ENCODE assay signal across 9 mouse cellular contexts in the genomic region with DNA sequence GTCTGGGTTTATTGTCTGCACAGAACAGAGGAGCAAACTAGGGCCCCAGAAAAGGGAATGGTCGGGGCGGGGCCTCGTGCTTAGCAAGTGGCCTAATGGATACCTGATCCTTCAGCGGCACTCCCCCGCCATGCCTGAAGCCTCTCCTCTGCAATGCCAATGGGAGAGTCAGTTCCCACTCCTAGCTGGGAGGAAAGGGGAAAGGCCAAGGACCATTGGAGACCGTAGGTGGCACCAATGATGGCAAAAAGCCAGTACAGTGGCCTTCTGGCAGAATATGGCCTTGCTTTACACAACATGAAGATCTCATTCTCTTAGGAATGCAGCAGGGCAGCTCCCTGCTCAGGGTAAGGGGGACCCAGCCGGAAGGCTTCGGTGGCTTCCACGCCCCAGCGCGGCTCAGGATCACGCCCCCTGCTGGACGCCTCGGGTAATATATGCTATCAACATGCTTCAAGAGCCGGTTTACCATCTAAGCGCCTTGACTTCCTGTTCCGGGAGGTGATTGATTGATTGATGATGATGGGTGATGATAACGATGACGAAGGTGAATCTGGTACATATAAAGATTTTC. TPM values are rescaled to one million over a fixed set of nuclear protein-coding genes. Genes with fewer than 3 reads are reported as not detected.
A peak's percentile ranks its signal among the peaks of the same experiment; 100 is the strongest.
DNase-seq lines count a peak whose midpoint lies in the region.
"Had no signal": no experiment of that assay in that cellular context is flagged by ENCODE, and none has a peak within 500 bp of the region (broad histone marks: within the 10 kb centered on the region; RNA-seq: fewer than 3 reads in every experiment).

No protein-coding gene starts in this region.

- DNase-seq in layer of hippocampus, postnatal 10 days (ENCODE audit: low spot score in 2 of 2): peak; percentile 24 to 25
- DNase-seq in layer of hippocampus, postnatal 36 days: no peak
- peak; percentile 39 for DNase-seq in MEL-GATA-1-ER (ENCODE audit: extremely low read depth, low read depth)
- peak; percentile 82 for DNase-seq in embryo, embryonic 9.5 days (ENCODE audit: extremely low spot score)
- DNase-seq in kidney, adult 9 months: peak; percentile 60
- DNase-seq in lung, postnatal 25 days (ENCODE audit: low spot score): peak; percentile 50
- DNase-seq in testis, postnatal 14 days (ENCODE audit: low spot score): peak; percentile 78
- no peak for DNase-seq in right cerebral cortex, postnatal 10 days (ENCODE audit: low spot score in 2 of 2)

RNA-seq across cellular contexts. Expression of a gene that starts 13.8 kb away (rescaled TPM):
- total RNA-seq in layer of hippocampus, postnatal 10 days (2021): not detected
- total RNA-seq in layer of hippocampus, postnatal 36 days (2021): not detected
- total RNA-seq: gastrocnemius, postnatal 4 days had no signal

RNA-seq across cellular contexts. Expression of a gene that starts 29.6 kb away (rescaled TPM):
- total RNA-seq in layer of hippocampus, postnatal 10 days (2021): 10 to 100 TPM; 10.7 to 13.0 TPM
- 10 to 100 TPM in 1 of 2 experiments, 1 to 10 TPM in 1; 9.5 to 11.3 TPM for total RNA-seq in layer of hippocampus, postnatal 36 days (2021)

RNA-seq across cellular contexts. Expression of a gene that starts 49.5 kb away (rescaled TPM):
- not detected for total RNA-seq in layer of hippocampus, postnatal 10 days (2021)
- not detected for total RNA-seq in layer of hippocampus, postnatal 36 days (2021)
- total RNA-seq: gastrocnemius, postnatal 4 days had no signal

Comparison
In these comparisons a context has a peak if more than half of its experiments do, and no peak if none do; other contexts are left out.
1. DNase-seq: peak in layer of hippocampus, postnatal 10 days (2 of 2), MEL-GATA-1-ER (single experiment), embryo, embryonic 9.5 days (single experiment), kidney, adult 9 months (single experiment), lung, postnatal 25 days (single experiment) and testis, postnatal 14 days (single experiment); none in layer of hippocampus, postnatal 36 days (0 of 2) and right cerebral cortex, postnatal 10 days (0 of 2).